Comparison of ENCODE assay signal across 27 mouse cellular contexts in the genomic region with DNA sequence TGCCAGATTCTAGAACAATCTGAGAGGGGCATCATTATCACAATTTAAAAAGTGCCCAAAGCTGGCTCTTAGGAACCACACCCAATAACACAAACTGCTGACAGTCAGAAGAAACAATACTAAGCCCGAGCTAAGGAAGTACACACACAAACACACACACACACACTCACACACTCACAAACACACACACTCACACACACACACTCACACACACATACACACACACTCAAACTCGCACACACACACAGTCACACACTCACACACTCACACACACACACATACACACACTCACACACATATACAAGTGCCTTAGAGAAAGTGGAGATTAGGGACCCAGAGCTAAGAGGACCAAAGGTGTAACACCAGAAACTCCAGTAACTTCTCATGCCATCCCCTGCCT. TPM values are rescaled to one million over a fixed set of nuclear protein-coding genes. Genes with fewer than 3 reads are reported as not detected.
DNase-seq lines count a peak whose midpoint lies in the region; ATAC-seq and TF ChIP-seq lines count a peak whose summit lies in the region.
"Had no signal": no experiment of that assay in that cellular context is flagged by ENCODE, and none has a peak within 500 bp of the region (broad histone marks: within the 10 kb centered on the region; RNA-seq: fewer than 3 reads in every experiment).

No protein-coding gene starts in this region.

- 0 out of 2 replicates have a peak overlapping the region, but pooled peaks have one; percentile 50 for H3K9ac ChIP-seq in liver, adult 2 months (ENCODE audit: low read depth, low read length)
- no peak overlapping the region for H3K9ac ChIP-seq in liver, embryonic 12.5 days
- H3K9ac ChIP-seq in lung, postnatal 0 days (replicated peaks; ENCODE audit: low read depth): no peak overlapping the region
- no peak overlapping the region for H3K9ac ChIP-seq in midbrain, embryonic 13.5 days (replicated peaks)
- H3K9ac ChIP-seq: embryonic facial prominence, embryonic 13.5 days; forebrain, embryonic 13.5 days; heart, embryonic 12.5 days had no signal

- peak; percentile 11 for DNase-seq in liver, adult 2 months (ENCODE audit: extremely low read depth, low read depth, low spot score)
- peak; percentile 41 for DNase-seq in A20 (ENCODE audit: low read depth, low spot score)
- peak; percentile 56 for DNase-seq in CD4-positive helper T cell, adult 2 months (ENCODE audit: low read depth, low spot score)
- peak; percentile 22 for DNase-seq in lung, postnatal 0 days (ENCODE audit: low spot score)
- no peak for DNase-seq in adrenal gland, postnatal 36 days
- DNase-seq in right cerebral cortex, postnatal 14 days: no peak
- DNase-seq: cerebellum, adult 2 months; cerebellum, postnatal 36 days; embryo, embryonic 11 days; gastrocnemius, adult 2 months; heart, postnatal 10 days; kidney, postnatal 10 days; spleen, adult 18-20 months; thymus, postnatal 14 days had no signal

- TF ChIP-seq POLR2A in liver, adult 2 months (IDR thresholded peaks at IDR 0.05; ENCODE audit: extremely low read depth, insufficient read depth, low read length): no peak

- no peak overlapping the region for H3K4me2 ChIP-seq in liver, embryonic 12.5 days
- peak overlapping the region; percentile 1; the same call in 1 of the 2 replicates for H3K4me2 ChIP-seq in lung, postnatal 0 days (replicated peaks; ENCODE audit: low read depth, low read length)
- H3K4me2 ChIP-seq in midbrain, embryonic 13.5 days (replicated peaks): no peak overlapping the region
- H3K4me2 ChIP-seq: embryonic facial prominence, embryonic 13.5 days; forebrain, embryonic 13.5 days; heart, embryonic 12.5 days; liver, embryonic 11.5 days; midbrain, embryonic 11.5 days had no signal

- no peaks in the 10 kb centered on the region for H3K36me3 ChIP-seq in liver, adult 2 months (ENCODE audit: control insufficient read depth, insufficient read depth, low read length)
- no peaks in the 10 kb centered on the region for H3K36me3 ChIP-seq in liver, embryonic 12.5 days
- H3K36me3 ChIP-seq in lung, postnatal 0 days (ENCODE audit: insufficient read depth, low read length): no peaks in the 10 kb centered on the region
- no peaks in the 10 kb centered on the region for H3K36me3 ChIP-seq in midbrain, embryonic 13.5 days
- H3K36me3 ChIP-seq: embryonic facial prominence, embryonic 13.5 days; G1E; heart, embryonic 12.5 days; hindbrain, embryonic 10.5 days; limb, embryonic 10.5 days had no signal

- WGBS in liver, adult 2 months: 66% methylated on average over 2 of the region's 2 CpGs
- WGBS in liver, embryonic 12.5 days (ENCODE audit: insufficient replicate concordance): 49% methylated on average over 2 of the region's 2 CpGs
- 69% methylated on average over 2 of the region's 2 CpGs for WGBS in lung, postnatal 0 days
- 92% methylated on average over 2 of the region's 2 CpGs for WGBS in midbrain, embryonic 13.5 days

- H3K4me3 ChIP-seq in liver, adult 2 months (ENCODE audit: insufficient read depth, low read depth, low read length): no peak overlapping the region
- no peak overlapping the region for H3K4me3 ChIP-seq in liver, embryonic 12.5 days
- H3K4me3 ChIP-seq in lung, postnatal 0 days (ENCODE audit: low read depth, low read length): no peak overlapping the region
- no peak overlapping the region for H3K4me3 ChIP-seq in midbrain, embryonic 13.5 days (replicated peaks)
- H3K4me3 ChIP-seq: embryonic facial prominence, embryonic 13.5 days; erythroblast, embryonic 14.5 days; forebrain, embryonic 13.5 days; gastrocnemius, adult 2 months; heart, embryonic 12.5 days; hindbrain, embryonic 10.5 days; limb, embryonic 10.5 days had no signal

- H3K27me3 ChIP-seq in liver, adult 2 months (ENCODE audit: control insufficient read depth, insufficient read depth, low read length): no peaks in the 10 kb centered on the region
- H3K27me3 ChIP-seq in liver, embryonic 12.5 days (replicated peaks): peaks cover 23% of the 10 kb centered on the region
- H3K27me3 ChIP-seq in lung, postnatal 0 days (replicated peaks; ENCODE audit: insufficient read depth, low read length): no peaks in the 10 kb centered on the region
- 0 out of 2 replicates have a peak, but pooled peaks cover 2% of the 10 kb centered on the region for H3K27me3 ChIP-seq in midbrain, embryonic 13.5 days
- H3K27me3 ChIP-seq: heart, embryonic 12.5 days had no signal

- H3K27ac ChIP-seq in liver, adult 2 months (replicated peaks; ENCODE audit: insufficient read depth, low read depth, low read length): no peak overlapping the region
- no peak overlapping the region for H3K27ac ChIP-seq in liver, embryonic 12.5 days
- peak overlapping the region; percentile 60; the same call in 1 of the 2 replicates for H3K27ac ChIP-seq in lung, postnatal 0 days (ENCODE audit: low read length)
- H3K27ac ChIP-seq in midbrain, embryonic 13.5 days: no peak overlapping the region
- H3K27ac ChIP-seq: embryonic facial prominence, embryonic 13.5 days; forebrain, embryonic 13.5 days; gastrocnemius, adult 2 months; hindbrain, embryonic 10.5 days; limb, embryonic 10.5 days had no signal

- H3K4me1 ChIP-seq in liver, adult 2 months (ENCODE audit: control insufficient read depth, insufficient read depth, low read length): peaks cover 4% of the 10 kb centered on the region; the same call in 1 of the 2 replicates
- no peaks in the 10 kb centered on the region for H3K4me1 ChIP-seq in liver, embryonic 12.5 days
- no peaks in the 10 kb centered on the region; the same call in 1 of the 2 replicates for H3K4me1 ChIP-seq in lung, postnatal 0 days (ENCODE audit: insufficient read depth, low read depth, low read length)
- peaks cover 15% of the 10 kb centered on the region for H3K4me1 ChIP-seq in midbrain, embryonic 13.5 days (replicated peaks)

- TF ChIP-seq EP300 in lung, postnatal 0 days (IDR thresholded peaks at IDR 0.05): no peak

- no peaks in the 10 kb centered on the region for H3K9me3 ChIP-seq in liver, embryonic 12.5 days (replicated peaks)
- H3K9me3 ChIP-seq in lung, postnatal 0 days (ENCODE audit: low read length): no peaks in the 10 kb centered on the region
- H3K9me3 ChIP-seq in midbrain, embryonic 13.5 days: no peaks in the 10 kb centered on the region
- H3K9me3 ChIP-seq: embryonic facial prominence, embryonic 13.5 days; forebrain, embryonic 13.5 days; G1E; heart, embryonic 12.5 days; hindbrain, embryonic 10.5 days; limb, embryonic 10.5 days had no signal

- ATAC-seq in liver, embryonic 12.5 days: no peak
- ATAC-seq in lung, postnatal 0 days: 0 out of 2 replicates have a peak, but pooled peaks have one; percentile 15
- no peak for ATAC-seq in midbrain, embryonic 13.5 days
- ATAC-seq: forebrain, embryonic 13.5 days; hindbrain, embryonic 16.5 days; Patski had no signal

- TF ChIP-seq CTCF in liver, adult 2 months (IDR thresholded peaks at IDR 0.05; ENCODE audit: low read depth, low read length): no peak
- no peak for TF ChIP-seq CTCF in lung, postnatal 0 days (IDR thresholded peaks at IDR 0.05)

- H3K79me2 ChIP-seq in liver, adult 2 months (ENCODE audit: control insufficient read depth, insufficient read depth, low read length): no peaks in the 10 kb centered on the region; the same call in 1 of the 2 replicates

RNA-seq across cellular contexts. Expression of a gene that starts 42.5 kb away (rescaled TPM):
- 40.0 and 45.4 TPM in 2 replicates for total RNA-seq in liver, adult 2 months (2014; rRNA removed)
- polyA plus RNA-seq in liver, adult 2 months (2012; rRNA removed): 12.0 and 17.7 TPM in 2 replicates
- 57.5 and 63.6 TPM in 2 replicates for polyA plus RNA-seq in liver, embryonic 12.5 days (2016; fragmentation: Nextera tagmentation; extraction: Ambion mirVana)
- 124 and 130 TPM in 2 replicates for polyA plus RNA-seq in lung, postnatal 0 days (2015; fragmentation: Nextera tagmentation; extraction: Ambion mirVana)
- polyA plus RNA-seq in midbrain, embryonic 13.5 days (2015; fragmentation: Nextera tagmentation; extraction: Ambion mirVana): 51.2 and 54.7 TPM in 2 replicates
- 10 to 100 TPM; 38.6 to 47.6 TPM for total RNA-seq in adrenal gland, postnatal 36 days (2021)

RNA-seq across cellular contexts. Expression of a gene that starts 50.0 kb away (rescaled TPM):
- total RNA-seq in liver, adult 2 months (2014; rRNA removed): 11.8 and 13.2 TPM in 2 replicates
- polyA plus RNA-seq in liver, adult 2 months (2012; rRNA removed): 1.7 and 2.4 TPM in 2 replicates
- polyA plus RNA-seq in liver, embryonic 12.5 days (2016; fragmentation: Nextera tagmentation; extraction: Ambion mirVana): 31.6 and 32.3 TPM in 2 replicates
- polyA plus RNA-seq in lung, postnatal 0 days (2015; fragmentation: Nextera tagmentation; extraction: Ambion mirVana): 52.8 and 56.0 TPM in 2 replicates
- polyA plus RNA-seq in midbrain, embryonic 13.5 days (2015; fragmentation: Nextera tagmentation; extraction: Ambion mirVana): 73.6 and 75.6 TPM in 2 replicates
- 10 to 100 TPM; 42.7 to 43.1 TPM for total RNA-seq in adrenal gland, postnatal 36 days (2021)

Comparison
In these comparisons a context has a peak if more than half of its experiments do, and no peak if none do; other contexts are left out.
1. DNase-seq: peak in liver, adult 2 months (single experiment), A20 (single experiment), CD4-positive helper T cell, adult 2 months (single experiment) and lung, postnatal 0 days (single experiment); none in adrenal gland, postnatal 36 days (0 of 2) and right cerebral cortex, postnatal 14 days (single experiment).